Mouse (Mus musculus) midbrain, embryonic 10.5 days (tissue): ENCODE results near the gene Adamtsl1. TPM values are rescaled to one million over a fixed set of nuclear protein-coding genes. Genes with fewer than 3 reads are reported as not detected.

Source experiments
- DNase-seq: peaks from one replicate; pipeline ENCODE4 v3.0.0-alpha.2; 2017; ENCODE audit warnings: low spot score
- H3K27ac ChIP-seq: fragments of 300-500 bp; sonication (generic); replicated peaks from 2 replicates; pipeline ENCODE4 v1.5.1; 2016; ENCODE audit warnings: mild to moderate bottlenecking
- H3K27me3 ChIP-seq: fragments of 300-500 bp; sonication (generic); 2 replicates; pipeline ENCODE4 v1.6.1; 2016; ENCODE audit warnings: low read depth, mild to moderate bottlenecking; ENCODE audit not compliant: poor library complexity, severe bottlenecking
- H3K36me3 ChIP-seq: fragments of 300-500 bp; sonication (generic); 2 replicates; pipeline ENCODE4 v1.6.1; 2016; ENCODE audit warnings: mild to moderate bottlenecking, moderate library complexity
- H3K4me1 ChIP-seq: fragments of 300-500 bp; sonication (generic); 2 replicates; pipeline ENCODE4 v1.6.1; 2016
- H3K4me3 ChIP-seq: fragments of 300-500 bp; sonication (generic); 2 replicates; pipeline ENCODE4 v1.5.1; 2016; ENCODE audit warnings: mild to moderate bottlenecking, moderate library complexity
- H3K9me3 ChIP-seq: fragments of 300-500 bp; sonication (generic); replicated peaks from 2 replicates; pipeline ENCODE4 v1.6.1; 2016; ENCODE audit warnings: mild to moderate bottlenecking
- WGBS: fragments of 180-500 bp; shearing (Covaris S2); methylation state at CpG from one replicate; pipeline ENCODE4 v1.1.7; 2016; 5-methylcytosine and 5-hydroxymethylcytosine counted together
- polyA plus RNA-seq: library from polyadenylated mRNA; unstranded; fragments of >200 nt; fragmentation: Nextera tagmentation; extraction: Ambion mirVana; gene quantifications from 2 replicates; pipeline ENCODE4 v1.2.1, GENCODE M21; 2016

Gene Adamtsl1
- polyA plus RNA-seq, 1 experiment from 2014 or later, result 4.4 TPM

GRCm38 (mm10) chr4:85901316-85901715 lies 387.3 kb downstream of the Adamtsl1 start:
- 85% methylated on average over 4 of the region's 4 CpGs for WGBS
- Histone ChIP-seq H3K27ac (no peak overlapping the region), H3K36me3 (no peaks in the 10 kb centered on the region), H3K27me3 (no peaks in the 10 kb centered on the region), H3K4me1 (no peaks in the 10 kb centered on the region), H3K4me3 (no peak overlapping the region), H3K9me3 (no peaks in the 10 kb centered on the region)
- DNase-seq, result no peak

GRCm38 (mm10) chr4:85904217-85904616 lies 390.2 kb downstream of the Adamtsl1 start:
- no peaks in the 10 kb centered on the region for H3K36me3 ChIP-seq
- no peaks in the 10 kb centered on the region for H3K27me3 ChIP-seq
- H3K27ac ChIP-seq, result no peak overlapping the region
- DNase-seq, result no peak
- H3K4me1 ChIP-seq, result no peaks in the 10 kb centered on the region
- WGBS, result 84% methylated on average over 5 of the region's 5 CpGs
- no peaks in the 10 kb centered on the region for H3K9me3 ChIP-seq
- H3K4me3 ChIP-seq, result no peak overlapping the region

- H3K36me3 ChIP-seq, result no peaks in the 10 kb centered on the region
- no peak overlapping the region for H3K4me3 ChIP-seq
- H3K4me1 ChIP-seq, result no peaks in the 10 kb centered on the region
- no peak overlapping the region for H3K27ac ChIP-seq
- H3K9me3 ChIP-seq, result no peaks in the 10 kb centered on the region
- 51% methylated on average over 2 of the region's 2 CpGs for WGBS
- H3K27me3 ChIP-seq, result no peaks in the 10 kb centered on the region
- no peak for DNase-seq
Measured at GRCm38 (mm10) chr4:85916034-85916433, 402.1 kb downstream of the Adamtsl1 start.

GRCm38 (mm10) chr4:85918366-85918765 lies 404.4 kb downstream of the Adamtsl1 start:
- no peaks in the 10 kb centered on the region for H3K9me3 ChIP-seq
- H3K36me3 ChIP-seq, result no peaks in the 10 kb centered on the region
- WGBS, result 81% methylated on average over 4 of the region's 4 CpGs
- H3K27ac ChIP-seq, result no peak overlapping the region
- DNase-seq, result no peak
- no peaks in the 10 kb centered on the region for H3K27me3 ChIP-seq
- H3K4me3 ChIP-seq, result no peak overlapping the region
- H3K4me1 ChIP-seq, result no peaks in the 10 kb centered on the region

GRCm38 (mm10) chr4:85920474-85920873 lies 406.5 kb downstream of the Adamtsl1 start:
- H3K36me3 ChIP-seq, result no peaks in the 10 kb centered on the region
- DNase-seq, result no peak
- no peaks in the 10 kb centered on the region for H3K4me1 ChIP-seq
- H3K4me3 ChIP-seq, result no peak overlapping the region
- no peaks in the 10 kb centered on the region for H3K27me3 ChIP-seq
- H3K9me3 ChIP-seq, result no peaks in the 10 kb centered on the region
- no peak overlapping the region for H3K27ac ChIP-seq
- 83% methylated on average over 3 of the region's 3 CpGs for WGBS

- no peak overlapping the region for H3K27ac ChIP-seq
- DNase-seq, result no peak
- no peaks in the 10 kb centered on the region for H3K9me3 ChIP-seq
- 94% methylated on average over 4 of the region's 4 CpGs for WGBS
- no peaks in the 10 kb centered on the region for H3K27me3 ChIP-seq
- no peaks in the 10 kb centered on the region for H3K36me3 ChIP-seq
- H3K4me1 ChIP-seq, result no peaks in the 10 kb centered on the region
- no peak overlapping the region for H3K4me3 ChIP-seq
Measured at GRCm38 (mm10) chr4:85922741-85923140, 408.8 kb downstream of the Adamtsl1 start.

- no peaks in the 10 kb centered on the region for H3K27me3 ChIP-seq
- no peaks in the 10 kb centered on the region for H3K9me3 ChIP-seq
- no peak overlapping the region for H3K27ac ChIP-seq
- DNase-seq, result no peak
- H3K36me3 ChIP-seq, result no peaks in the 10 kb centered on the region
- H3K4me3 ChIP-seq, result no peak overlapping the region
- no peaks in the 10 kb centered on the region for H3K4me1 ChIP-seq
Measured at GRCm38 (mm10) chr4:85932129-85932528, 418.2 kb downstream of the Adamtsl1 start.

- no peaks in the 10 kb centered on the region for H3K36me3 ChIP-seq
- DNase-seq, result no peak
- H3K9me3 ChIP-seq, result no peaks in the 10 kb centered on the region
- 88% methylated on average over 5 of the region's 5 CpGs for whole genome bisulfite sequencing
- no peak overlapping the region for H3K4me3 ChIP-seq
- no peaks in the 10 kb centered on the region for H3K4me1 ChIP-seq
- no peak overlapping the region for H3K27ac ChIP-seq
- no peaks in the 10 kb centered on the region for H3K27me3 ChIP-seq
Measured at GRCm38 (mm10) chr4:85939460-85939859, 425.5 kb downstream of the Adamtsl1 start.

GRCm38 (mm10) chr4:85941857-85942256 lies 427.9 kb downstream of the Adamtsl1 start:
- Histone ChIP-seq H3K36me3 (no peaks in the 10 kb centered on the region), H3K27ac (no peak overlapping the region), H3K4me1 (no peaks in the 10 kb centered on the region), H3K27me3 (no peaks in the 10 kb centered on the region), H3K9me3 (no peaks in the 10 kb centered on the region), H3K4me3 (no peak overlapping the region)
- DNase-seq, result no peak
- 89% methylated on average over 2 of the region's 2 CpGs for WGBS

GRCm38 (mm10) chr4:85953590-85953989 lies 439.6 kb downstream of the Adamtsl1 start:
- H3K27ac ChIP-seq, result no peak overlapping the region
- WGBS, result 88% methylated on average over 4 of the region's 4 CpGs
- H3K27me3 ChIP-seq, result no peaks in the 10 kb centered on the region
- no peaks in the 10 kb centered on the region for H3K9me3 ChIP-seq
- H3K4me3 ChIP-seq, result no peak overlapping the region
- H3K36me3 ChIP-seq, result no peaks in the 10 kb centered on the region
- no peak for DNase-seq
- H3K4me1 ChIP-seq, result no peaks in the 10 kb centered on the region

- H3K9me3 ChIP-seq, result no peaks in the 10 kb centered on the region
- H3K27ac ChIP-seq, result no peak overlapping the region
- no peaks in the 10 kb centered on the region for H3K27me3 ChIP-seq
- no peaks in the 10 kb centered on the region for H3K4me1 ChIP-seq
- H3K4me3 ChIP-seq, result no peak overlapping the region
- 86% methylated on average over 3 of the region's 3 CpGs for WGBS
- no peak for DNase-seq
- no peaks in the 10 kb centered on the region for H3K36me3 ChIP-seq
Measured at GRCm38 (mm10) chr4:85955387-85955786, 441.4 kb downstream of the Adamtsl1 start.

- H3K9me3 ChIP-seq, result no peaks in the 10 kb centered on the region
- no peaks in the 10 kb centered on the region for H3K36me3 ChIP-seq
- no peak overlapping the region for H3K4me3 ChIP-seq
- no peaks in the 10 kb centered on the region for H3K27me3 ChIP-seq
- 93% methylated on average over 4 of the region's 4 CpGs for WGBS
- H3K27ac ChIP-seq, result no peak overlapping the region
- no peaks in the 10 kb centered on the region for H3K4me1 ChIP-seq
- DNase-seq, result no peak
Measured at GRCm38 (mm10) chr4:85957266-85957665, 443.3 kb downstream of the Adamtsl1 start.

GRCm38 (mm10) chr4:85957879-85958278 lies 443.9 kb downstream of the Adamtsl1 start:
- DNase-seq, result no peak
- Histone ChIP-seq H3K4me1 (no peaks in the 10 kb centered on the region), H3K4me3 (no peak overlapping the region), H3K9me3 (no peaks in the 10 kb centered on the region), H3K27ac (no peak overlapping the region), H3K36me3 (no peaks in the 10 kb centered on the region), H3K27me3 (no peaks in the 10 kb centered on the region)
- 93% methylated on average over 1 of the region's 1 CpGs for WGBS

- 77% methylated on average over 2 of the region's 2 CpGs for WGBS
- DNase-seq, result no peak
- no peak overlapping the region for H3K27ac ChIP-seq
Measured at GRCm38 (mm10) chr4:85959019-85959418, 445.0 kb downstream of the Adamtsl1 start.

More at GRCm38 (mm10) chr4:85959019-85959418, 445.0 kb downstream of the Adamtsl1 start:
- H3K36me3 ChIP-seq, result no peaks in the 10 kb centered on the region
- no peaks in the 10 kb centered on the region for H3K27me3 ChIP-seq
- no peaks in the 10 kb centered on the region for H3K4me1 ChIP-seq
- no peaks in the 10 kb centered on the region for H3K9me3 ChIP-seq
- H3K4me3 ChIP-seq, result no peak overlapping the region
